15 mouse cellular contexts compared by ENCODE assay signal in genomic region chr7:112710409-112711107, GRCm38 (mm10). TPM values are rescaled to one million over a fixed set of nuclear protein-coding genes. Genes with fewer than 3 reads are reported as not detected.
DNase-seq lines count a peak whose midpoint lies in the region; ATAC-seq lines count a peak whose summit lies in the region.
"Had no signal": no experiment of that assay in that cellular context is flagged by ENCODE, and none has a peak within 500 bp of the region (broad histone marks: within the 10 kb centered on the region; RNA-seq: fewer than 3 reads in every experiment).

No protein-coding gene starts in this region.

- H3K9ac ChIP-seq in heart, embryonic 15.5 days, result no peak overlapping the region
- no peak overlapping the region for H3K9ac ChIP-seq in stomach, embryonic 16.5 days (ENCODE audit: low read length)
- no peak overlapping the region for H3K9ac ChIP-seq in intestine, embryonic 15.5 days
- H3K9ac ChIP-seq: liver, embryonic 15.5 days had no signal

- H3K9me3 ChIP-seq in heart, embryonic 15.5 days (replicated peaks), result no peaks in the 10 kb centered on the region
- H3K9me3 ChIP-seq in stomach, embryonic 16.5 days (replicated peaks; ENCODE audit: control insufficient read depth, low read length), result no peaks in the 10 kb centered on the region
- no peaks in the 10 kb centered on the region for H3K9me3 ChIP-seq in intestine, embryonic 15.5 days
- H3K9me3 ChIP-seq: liver, embryonic 15.5 days had no signal

- intact Hi-C loops in heart, postnatal 36 days (cut with DNase I), result no loop called here

- peaks cover 61% of the 10 kb centered on the region for H3K4me1 ChIP-seq in heart, embryonic 15.5 days (replicated peaks)
- H3K4me1 ChIP-seq in stomach, embryonic 16.5 days (ENCODE audit: control insufficient read depth, insufficient read depth, low read length), result peaks cover 39% of the 10 kb centered on the region
- H3K4me1 ChIP-seq in intestine, embryonic 15.5 days (replicated peaks), result peaks cover 30% of the 10 kb centered on the region
- H3K4me1 ChIP-seq: liver, embryonic 15.5 days had no signal

- no peak overlapping the region for H3K4me3 ChIP-seq in heart, embryonic 15.5 days
- H3K4me3 ChIP-seq in stomach, embryonic 16.5 days (replicated peaks; ENCODE audit: low read length), result no peak overlapping the region
- H3K4me3 ChIP-seq in intestine, embryonic 15.5 days (replicated peaks), result no peak overlapping the region
- H3K4me3 ChIP-seq: liver, embryonic 15.5 days had no signal

- no peaks in the 10 kb centered on the region for H3K27me3 ChIP-seq in heart, embryonic 15.5 days
- H3K27me3 ChIP-seq in stomach, embryonic 16.5 days (ENCODE audit: control insufficient read depth, insufficient read depth, low read length), result no peaks in the 10 kb centered on the region
- H3K27me3 ChIP-seq in intestine, embryonic 15.5 days (replicated peaks), result no peaks in the 10 kb centered on the region
- H3K27me3 ChIP-seq: liver, embryonic 15.5 days had no signal

- WGBS in heart, embryonic 15.5 days, result 43% methylated on average over 7 of the region's 7 CpGs
- WGBS in stomach, embryonic 16.5 days, result 71% methylated on average over 7 of the region's 7 CpGs
- WGBS in intestine, embryonic 15.5 days, result 72% methylated on average over 7 of the region's 7 CpGs

- peak; percentile 35 to 37 for DNase-seq in heart, adult 9 months (ENCODE audit: low spot score in 2 of 2)
- no peak for DNase-seq in heart, postnatal 36 days
- peak; percentile 27 for DNase-seq in lung, postnatal 14 days
- no peak for DNase-seq in lung, postnatal 25 days (ENCODE audit: low spot score)
- DNase-seq in layer of hippocampus, postnatal 14 days (ENCODE audit: low spot score in 2 of 2), result no peak
- DNase-seq: cerebellum, adult 11-12 months; left cerebral cortex, postnatal 4 days; right cerebral cortex, postnatal 25 days had no signal

- 0 out of 2 replicates have a peak, but pooled peaks have one; percentile 41 for ATAC-seq in heart, embryonic 15.5 days (replicated peaks; ENCODE audit: insufficient number of reproducible peaks, insufficient read depth, low FRiP score, low read depth)
- peak; percentile 54; the same call in 1 of the 2 replicates for ATAC-seq in stomach, embryonic 16.5 days (ENCODE audit: insufficient read depth, low FRiP score)
- ATAC-seq in intestine, embryonic 15.5 days, result no peak

- H3K36me3 ChIP-seq in heart, embryonic 15.5 days, result no peaks in the 10 kb centered on the region
- H3K36me3 ChIP-seq in stomach, embryonic 16.5 days (ENCODE audit: control insufficient read depth, insufficient read depth, low read length), result no peaks in the 10 kb centered on the region
- H3K36me3 ChIP-seq in intestine, embryonic 15.5 days, result no peaks in the 10 kb centered on the region
- H3K36me3 ChIP-seq: liver, embryonic 15.5 days had no signal

- no peak overlapping the region; the same call in 1 of the 2 replicates for H3K27ac ChIP-seq in heart, embryonic 15.5 days
- H3K27ac ChIP-seq in stomach, embryonic 16.5 days (ENCODE audit: low read length), result no peak overlapping the region
- no peak overlapping the region for H3K27ac ChIP-seq in intestine, embryonic 15.5 days
- H3K27ac ChIP-seq: liver, embryonic 15.5 days had no signal

- no peak overlapping the region for H3K4me2 ChIP-seq in heart, embryonic 15.5 days
- H3K4me2 ChIP-seq in stomach, embryonic 16.5 days (ENCODE audit: low read depth, low read length), result no peak overlapping the region
- H3K4me2 ChIP-seq in intestine, embryonic 15.5 days (replicated peaks), result no peak overlapping the region
- H3K4me2 ChIP-seq: liver, embryonic 15.5 days had no signal

RNA-seq across cellular contexts. Expression of gene Tead1, which starts 31.4 kb away (rescaled TPM):
- 100 to 1,000 TPM; 157 to 186 TPM for total RNA-seq in heart, postnatal 36 days (2021)
- 27.5 and 32.3 TPM in 2 replicates for polyA plus RNA-seq in heart, embryonic 15.5 days (2015; fragmentation: Nextera tagmentation; extraction: Ambion mirVana)
- polyA plus RNA-seq in stomach, embryonic 16.5 days (2015; fragmentation: Nextera tagmentation; extraction: Ambion mirVana), result 18.0 and 18.9 TPM in 2 replicates
- 17.5 and 18.3 TPM in 2 replicates for polyA plus RNA-seq in intestine, embryonic 15.5 days (2015; fragmentation: Nextera tagmentation; extraction: Ambion mirVana)
- 10 to 100 TPM; 30.7 to 34.3 TPM for total RNA-seq in layer of hippocampus, postnatal 14 days (2021)
- total RNA-seq: granulocyte monocyte progenitor cell, adult 5-6 weeks; megakaryocyte, adult 5-6 weeks; monocyte, adult 5-6 weeks had no signal

Comparison
In these comparisons a context has a peak if more than half of its experiments do, and no peak if none do; other contexts are left out.
1. DNase-seq: peak in heart, adult 9 months (2 of 2) and lung, postnatal 14 days (single experiment); none in heart, postnatal 36 days (0 of 2), lung, postnatal 25 days (single experiment) and layer of hippocampus, postnatal 14 days (0 of 2).